Mouse (Mus musculus) E14TG2a.4 (cell line): Measurements from ENCODE around the gene Rab40c.
A peak's percentile ranks its signal among the peaks of the same experiment; 100 is the strongest.

Source experiments
- H3K27me3 ChIP-seq: 2 replicates; pipeline ENCODE4 v1.6.1; 2014; ENCODE audit warnings: low read length, control low read depth; ENCODE audit not compliant: insufficient read depth
- H3K36me3 ChIP-seq: 2 replicates; pipeline ENCODE4 v1.6.1; 2014; ENCODE audit warnings: low read length, control low read depth; ENCODE audit not compliant: insufficient read depth
- H3K4me1 ChIP-seq: replicated peaks from 2 replicates; pipeline ENCODE4 v1.6.1; 2014; ENCODE audit warnings: low read depth, low read length, control low read depth
- H3K4me3 ChIP-seq: replicated peaks from 2 replicates; pipeline ENCODE4 v1.5.1; 2014; ENCODE audit warnings: mild to moderate bottlenecking, low read length
- H3K9me3 ChIP-seq: 2 replicates; pipeline ENCODE4 v1.6.1; 2014; ENCODE audit warnings: low read length, control low read depth
- CTCF ChIP-seq: conservative IDR thresholded peaks from 2 replicates; pipeline ENCODE4 v1.5.1; 2014; ENCODE audit warnings: low read length
- NANOG ChIP-seq: IDR thresholded peaks from 2 replicates; pipeline ENCODE4 v1.6.1; 2014; ENCODE audit warnings: borderline replicate concordance, low read length, mixed read lengths
- POU5F1 ChIP-seq: IDR thresholded peaks from 2 replicates; pipeline ENCODE4 v1.6.1; 2014; ENCODE audit warnings: low read length, borderline replicate concordance

The Rab40c gene

GRCm38 (mm10) chr17:25895415-25895814, 24.1 kb downstream of the Rab40c start:
- H3K36me3 ChIP-seq, result peaks cover 35% of the 10 kb centered on the region
- H3K4me1 ChIP-seq, result peaks cover 43% of the 10 kb centered on the region
- TF ChIP-seq NANOG (no peak), CTCF (no peak), POU5F1 (no peak)
- H3K9me3 ChIP-seq, result no peaks in the 10 kb centered on the region
- H3K27me3 ChIP-seq, result no peaks in the 10 kb centered on the region
- no peak overlapping the region for H3K4me3 ChIP-seq

GRCm38 (mm10) chr17:25893975-25894617, 25.4 kb downstream of the Rab40c start:
- Histone ChIP-seq H3K4me1 (peaks cover 50% of the 10 kb centered on the region), H3K4me3 (no peak overlapping the region), H3K9me3 (no peaks in the 10 kb centered on the region), H3K36me3 (peaks cover 38% of the 10 kb centered on the region), H3K27me3 (no peaks in the 10 kb centered on the region)
- TF ChIP-seq CTCF, result peak; percentile 89
- TF ChIP-seq POU5F1, result no peak

GRCm38 (mm10) chr17:25888837-25889236, 30.7 kb downstream of the Rab40c start:
- H3K4me3 ChIP-seq, result no peak overlapping the region
- TF ChIP-seq CTCF (no peak), POU5F1 (no peak), NANOG (no peak)
- no peaks in the 10 kb centered on the region for H3K27me3 ChIP-seq
- peaks cover 56% of the 10 kb centered on the region for H3K4me1 ChIP-seq
- H3K36me3 ChIP-seq, result peaks cover 70% of the 10 kb centered on the region
- H3K9me3 ChIP-seq, result no peaks in the 10 kb centered on the region

- H3K36me3 ChIP-seq, result peaks cover 84% of the 10 kb centered on the region
- H3K9me3 ChIP-seq, result no peaks in the 10 kb centered on the region
- no peaks in the 10 kb centered on the region for H3K27me3 ChIP-seq
- TF ChIP-seq CTCF, result no peak
- TF ChIP-seq POU5F1, result no peak
- no peak for TF ChIP-seq NANOG
- H3K4me3 ChIP-seq, result no peak overlapping the region
- peaks cover 66% of the 10 kb centered on the region for H3K4me1 ChIP-seq
Observed at GRCm38 (mm10) chr17:25887467-25887866, 32.1 kb downstream of the Rab40c start.

GRCm38 (mm10) chr17:25886806-25887205, 32.7 kb downstream of the Rab40c start:
- no peaks in the 10 kb centered on the region for H3K9me3 ChIP-seq
- H3K4me3 ChIP-seq, result no peak overlapping the region
- peaks cover 73% of the 10 kb centered on the region for H3K4me1 ChIP-seq
- peaks cover 86% of the 10 kb centered on the region for H3K36me3 ChIP-seq
- H3K27me3 ChIP-seq, result no peaks in the 10 kb centered on the region
- TF ChIP-seq POU5F1 (no peak), CTCF (no peak), NANOG (no peak)

GRCm38 (mm10) chr17:25885636-25886035, 33.9 kb downstream of the Rab40c start:
- Histone ChIP-seq H3K4me1 (peaks cover 85% of the 10 kb centered on the region), H3K4me3 (no peak overlapping the region), H3K9me3 (no peaks in the 10 kb centered on the region), H3K36me3 (peaks cover 86% of the 10 kb centered on the region), H3K27me3 (no peaks in the 10 kb centered on the region)
- TF ChIP-seq CTCF, result peak; percentile 84
- TF ChIP-seq POU5F1, result no peak
- TF ChIP-seq NANOG, result no peak

GRCm38 (mm10) chr17:25883824-25884223, 35.7 kb downstream of the Rab40c start:
- no peaks in the 10 kb centered on the region for H3K27me3 ChIP-seq
- peaks cover 81% of the 10 kb centered on the region for H3K36me3 ChIP-seq
- peaks cover 95% of the 10 kb centered on the region for H3K4me1 ChIP-seq
- H3K9me3 ChIP-seq, result no peaks in the 10 kb centered on the region
- no peak for TF ChIP-seq CTCF
- TF ChIP-seq NANOG, result no peak
- TF ChIP-seq POU5F1, result no peak
- H3K4me3 ChIP-seq, result no peak overlapping the region

- Histone ChIP-seq H3K9me3 (no peaks in the 10 kb centered on the region), H3K4me3 (0 out of 2 replicates have a peak overlapping the region, but pooled peaks have one; percentile 20), H3K36me3 (peaks cover 81% of the 10 kb centered on the region), H3K27me3 (no peaks in the 10 kb centered on the region), H3K4me1 (peaks cover 98% of the 10 kb centered on the region)
- TF ChIP-seq CTCF (no peak), POU5F1 (no peak), NANOG (no peak)
Observed at GRCm38 (mm10) chr17:25883268-25883667, 36.3 kb downstream of the Rab40c start.

GRCm38 (mm10) chr17:25882306-25882705, 37.2 kb downstream of the Rab40c start:
- Histone ChIP-seq H3K4me1 (peaks cover 96% of the 10 kb centered on the region), H3K27me3 (no peaks in the 10 kb centered on the region), H3K9me3 (no peaks in the 10 kb centered on the region), H3K36me3 (peaks cover 80% of the 10 kb centered on the region), H3K4me3 (0 out of 2 replicates have a peak overlapping the region, but pooled peaks have one; percentile 3)
- TF ChIP-seq CTCF, result no peak
- TF ChIP-seq NANOG, result no peak
- no peak for TF ChIP-seq POU5F1
